Mouse (Mus musculus): ENCODE measurements around the gene Slc25a39.

Slc25a39 gene

DNA sequence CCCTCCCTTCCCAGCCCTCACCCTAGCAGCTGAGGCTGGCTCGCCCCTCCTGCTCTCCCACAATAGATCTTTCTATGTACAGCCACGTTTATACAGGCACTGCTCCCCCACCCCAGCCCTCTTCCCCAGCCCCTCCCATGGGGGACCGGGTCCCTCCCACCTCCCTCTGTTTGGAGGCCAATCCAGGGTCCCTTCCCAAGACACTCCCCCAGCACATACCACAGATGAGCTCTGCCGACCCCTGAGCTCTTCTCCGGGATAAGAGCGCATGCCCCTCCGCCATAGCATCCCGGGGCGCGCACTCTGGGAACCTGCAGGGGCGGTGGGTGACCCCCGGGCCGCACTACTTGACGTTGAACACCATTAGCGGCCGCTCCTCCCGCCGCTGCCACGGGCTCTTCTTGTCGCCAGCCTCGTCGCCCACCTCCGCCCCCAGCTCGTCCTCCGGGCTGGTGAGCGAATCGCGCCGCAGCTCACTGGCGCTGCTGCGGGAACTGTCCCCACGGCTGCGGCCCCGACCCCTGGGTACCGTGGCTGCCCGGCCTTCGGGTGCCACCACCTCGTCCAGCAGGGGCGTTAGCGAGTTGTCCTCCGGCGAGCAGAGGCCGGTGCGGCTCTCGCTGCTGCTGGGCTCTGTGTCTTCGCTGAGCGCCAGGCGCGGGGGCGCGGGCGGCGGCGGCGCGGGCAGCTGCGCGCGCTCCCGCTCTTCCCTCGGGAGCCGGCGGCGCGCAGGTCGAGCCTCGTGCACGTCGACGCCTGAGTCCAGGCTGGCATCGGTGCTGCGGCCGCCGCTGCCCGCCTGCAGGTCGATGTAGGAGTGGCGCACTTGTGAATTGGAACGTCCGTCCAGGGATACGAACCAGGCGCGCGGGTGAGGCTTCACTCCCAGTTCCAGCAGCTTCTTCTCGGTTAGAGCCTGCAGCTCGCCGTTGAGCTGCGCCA is 29.6 kb upstream of the Slc25a39 start:
- no peak for DNase-seq (ENCODE audit: low read depth in 1 of 2, low spot score in 2 of 2)

DNA sequence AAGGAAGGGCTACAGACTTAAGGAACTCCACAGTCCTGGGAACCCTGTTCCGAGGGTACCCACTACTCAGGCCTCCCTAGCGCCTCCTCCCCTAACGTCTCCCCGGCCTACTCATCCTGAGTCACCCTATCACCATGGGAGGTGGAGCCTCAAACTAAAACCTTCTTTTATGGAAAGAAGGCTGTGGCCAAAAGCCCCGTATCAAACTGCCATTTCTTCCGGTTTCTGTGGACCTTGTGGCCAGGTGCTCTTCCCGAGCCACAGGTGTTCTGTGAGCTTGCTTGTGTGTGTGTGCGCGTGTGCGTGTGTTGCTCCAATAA is 28.7 kb upstream of the Slc25a39 start:
- no peak for DNase-seq (ENCODE audit: low read depth in 1 of 2, low spot score in 2 of 2)

- DNase-seq (ENCODE audit: low read depth in 1 of 2, low spot score in 2 of 2) = no peak
Observed at GRCm38 (mm10) chr11:102435754-102436470, 28.2 kb upstream of the Slc25a39 start.

GRCm38 (mm10) chr11:102434816-102435705 is 27.3 kb upstream of the Slc25a39 start:
- no peak for DNase-seq (ENCODE audit: low read depth in 1 of 2, low spot score in 2 of 2)

DNA sequence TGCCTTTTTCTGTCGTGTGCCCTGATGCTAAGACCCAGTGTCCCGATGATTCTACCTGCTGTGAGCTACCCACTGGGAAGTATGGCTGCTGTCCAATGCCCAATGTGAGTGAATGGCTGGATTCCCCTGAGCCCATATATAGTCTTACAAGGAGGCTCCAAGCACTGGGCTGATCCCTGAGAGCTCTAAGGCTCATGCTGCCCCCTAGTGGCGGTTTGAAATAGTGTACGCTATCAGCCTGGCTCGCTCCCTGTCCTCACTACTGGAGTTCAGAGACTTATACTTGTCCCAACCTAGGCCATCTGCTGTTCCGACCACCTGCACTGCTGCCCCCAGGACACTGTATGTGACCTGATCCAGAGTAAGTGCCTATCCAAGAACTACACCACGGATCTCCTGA is 26.7 kb upstream of the Slc25a39 start:
- DNase-seq (ENCODE audit: low read depth in 1 of 2, low spot score in 2 of 2) = peak; percentile 69 to 82

GRCm38 (mm10) chr11:102433866-102434265 is 26.1 kb upstream of the Slc25a39 start:
- no peak for DNase-seq (ENCODE audit: low read depth in 1 of 2, low spot score in 2 of 2)

GRCm38 (mm10) chr11:102432896-102433295 is 25.1 kb upstream of the Slc25a39 start:
- no peak for DNase-seq (ENCODE audit: low read depth in 1 of 2, low spot score in 2 of 2)

- DNase-seq (ENCODE audit: low read depth in 1 of 2, low spot score in 2 of 2) = peak; percentile 73 to 84
Observed at GRCm38 (mm10) chr11:102432115-102432843, 24.5 kb upstream of the Slc25a39 start.

DNA sequence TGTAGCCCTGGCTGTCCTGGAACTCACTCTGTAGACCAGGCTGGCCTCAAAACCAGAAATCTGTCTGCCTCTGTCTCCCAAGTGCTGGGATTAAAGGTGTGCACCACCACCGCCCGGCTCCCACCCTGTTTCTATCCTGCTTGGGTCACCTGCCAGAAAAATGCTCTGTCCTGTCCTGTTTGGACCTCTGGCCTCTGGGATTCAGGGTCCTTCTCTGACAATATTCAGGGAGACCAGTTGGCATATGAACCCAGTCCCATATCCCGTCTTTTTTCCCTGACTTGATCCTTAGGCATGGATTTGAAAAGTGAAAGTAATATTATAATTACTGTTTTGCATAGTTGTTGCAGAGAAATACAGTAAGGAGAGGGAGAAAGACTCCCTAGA is 24.0 kb upstream of the Slc25a39 start:
- DNase-seq (ENCODE audit: low read depth in 1 of 2, low spot score in 2 of 2) = no peak

DNA sequence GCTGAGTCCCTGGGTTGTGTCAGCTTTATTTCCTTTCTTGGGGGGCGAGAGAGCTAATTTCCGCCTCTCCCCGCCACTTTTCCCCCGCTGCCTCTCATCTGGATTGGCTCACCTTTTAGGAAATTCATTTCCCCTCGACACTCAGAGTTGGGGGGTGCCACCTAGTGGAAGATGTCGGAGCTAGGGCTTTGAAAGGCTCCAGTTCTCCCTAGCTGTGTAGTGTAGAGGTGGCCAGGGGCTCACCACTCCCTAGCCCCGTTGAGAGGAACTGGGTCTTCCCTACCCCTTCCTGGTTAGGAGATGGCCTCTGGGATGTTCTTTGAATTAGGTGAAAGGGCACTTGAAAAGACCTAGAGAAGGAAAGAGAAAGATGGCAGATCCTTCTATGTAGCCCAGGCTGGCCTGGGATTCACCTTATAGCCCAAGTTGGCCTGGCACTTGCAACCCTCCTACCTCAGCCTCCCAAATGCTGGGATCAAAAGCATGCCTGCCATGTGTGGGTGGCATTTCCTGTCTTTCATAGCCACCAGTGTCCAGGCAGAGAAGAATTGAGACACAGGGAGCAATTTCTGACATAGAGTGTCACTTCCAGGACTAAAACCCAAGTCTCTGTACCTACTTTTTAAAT is 23.4 kb upstream of the Slc25a39 start:
- DNase-seq (ENCODE audit: low read depth in 1 of 2, low spot score in 2 of 2) = peak in 1 of 2 experiments; percentile 57

DNA sequence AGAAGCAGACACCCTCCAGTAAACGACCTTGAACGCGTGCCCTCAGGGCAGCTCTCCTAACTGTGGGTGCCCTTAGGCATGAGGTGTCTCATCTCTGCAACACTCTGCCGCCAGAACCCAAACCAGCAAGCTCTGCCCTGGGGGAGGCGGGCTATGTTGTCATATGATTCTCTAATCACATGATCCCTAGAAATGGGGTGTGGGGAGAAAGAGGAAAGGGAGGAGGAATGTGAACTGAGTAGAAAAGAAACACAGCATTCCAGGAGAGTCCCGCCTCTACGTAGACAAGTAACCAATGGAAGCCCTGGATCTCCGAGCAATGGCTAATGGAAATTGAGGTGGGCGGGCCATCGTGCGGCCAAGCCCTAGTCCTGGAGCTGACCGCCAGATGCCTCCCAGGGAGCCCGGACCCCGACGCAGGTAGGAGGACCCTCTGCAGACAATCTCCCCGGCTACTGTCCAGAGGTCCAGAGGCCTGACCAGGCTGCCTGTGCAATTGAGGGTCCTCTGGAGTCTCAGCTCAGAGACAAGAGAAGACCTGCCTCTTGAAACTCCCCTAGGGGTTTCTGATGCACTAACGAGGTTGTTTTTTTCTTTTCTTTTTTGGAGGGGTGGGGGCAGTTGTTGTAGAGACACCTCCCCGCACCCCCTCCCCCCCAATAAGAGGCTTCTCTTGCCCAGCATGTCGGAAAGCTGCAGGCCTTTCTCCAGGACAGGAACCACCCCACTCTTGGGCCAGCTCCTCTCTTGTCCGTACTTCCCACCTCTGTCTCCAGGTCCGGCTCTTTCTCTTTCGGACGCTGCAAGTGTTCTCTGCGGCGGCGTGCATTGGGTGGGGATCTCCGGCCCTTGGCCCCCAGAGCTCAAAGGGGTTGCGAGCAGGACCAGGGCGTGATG is 22.6 kb upstream of the Slc25a39 start, which contains the start of gene Grn:
Gene Grn, plus strand, starts transcription at position 195 of the 897 bp plus-strand sequence.
- DNase-seq (ENCODE audit: low read depth in 1 of 2, low spot score in 2 of 2) = peak; percentile 68 to 74

- no peak for DNase-seq (ENCODE audit: low read depth in 1 of 2, low spot score in 2 of 2)
Observed at GRCm38 (mm10) chr11:102429551-102429950, 21.8 kb upstream of the Slc25a39 start.

GRCm38 (mm10) chr11:102428981-102429540 is 21.3 kb upstream of the Slc25a39 start:
- no peak for DNase-seq (ENCODE audit: low read depth in 1 of 2, low spot score in 2 of 2)

DNA sequence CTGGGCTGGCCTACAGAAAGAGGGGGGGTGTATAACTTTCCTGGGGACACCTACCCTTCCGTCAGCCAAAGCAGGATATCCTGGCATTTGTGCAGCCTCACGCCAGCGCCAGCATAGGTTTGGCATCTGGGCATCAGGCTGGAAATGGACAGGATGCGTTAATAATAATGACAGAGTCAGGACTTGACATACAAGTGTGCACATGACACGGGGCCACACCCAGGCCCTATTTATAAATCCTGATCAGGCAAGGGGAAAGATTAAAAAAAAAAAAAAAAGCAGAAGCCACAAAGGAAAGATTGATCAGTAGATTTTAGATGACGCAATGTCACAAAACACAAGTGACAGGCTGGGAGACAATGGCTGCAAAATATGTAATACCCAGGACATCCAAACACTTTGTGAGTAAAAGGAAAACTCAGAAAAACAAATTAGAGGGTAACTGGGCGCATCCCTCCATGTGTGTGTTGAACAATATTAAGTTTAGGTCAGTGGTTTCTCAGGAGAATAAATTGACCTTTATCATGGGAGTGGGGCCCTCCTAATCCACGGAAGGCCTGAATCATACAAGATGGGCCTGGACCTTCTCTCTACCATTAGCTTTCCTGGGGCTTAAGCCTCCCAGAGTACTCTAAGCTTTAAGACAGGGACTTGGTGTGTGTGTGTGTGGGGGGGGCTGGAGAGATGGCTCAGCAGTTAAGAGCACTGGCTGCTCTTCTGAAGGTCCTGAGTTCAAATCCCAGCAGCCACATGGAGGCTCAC is 18.0 kb upstream of the Slc25a39 start:
- no peak for DNase-seq (ENCODE audit: low read depth in 1 of 2, low spot score in 2 of 2)

DNA sequence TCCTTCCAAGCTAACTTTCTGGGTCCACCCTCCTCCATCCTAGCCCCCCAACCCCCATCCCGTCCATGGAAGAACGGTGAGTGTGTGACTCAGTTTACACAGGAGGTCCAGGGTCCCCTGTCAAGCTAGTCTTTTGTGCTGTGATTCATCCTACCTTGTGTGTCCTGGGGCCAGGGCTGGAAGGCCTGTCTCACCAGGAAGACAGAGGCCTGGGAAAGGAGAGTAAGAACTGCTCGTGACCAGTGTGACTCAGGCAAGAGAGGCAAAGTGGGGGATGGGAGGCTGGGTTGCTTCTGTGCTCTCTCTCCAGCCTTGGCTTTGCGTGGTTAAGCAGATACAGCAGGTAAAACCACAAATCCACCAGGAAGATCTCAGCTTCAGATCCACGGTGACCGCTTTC is 16.9 kb upstream of the Slc25a39 start:
- no peak for DNase-seq (ENCODE audit: low read depth in 1 of 2, low spot score in 2 of 2)

DNA sequence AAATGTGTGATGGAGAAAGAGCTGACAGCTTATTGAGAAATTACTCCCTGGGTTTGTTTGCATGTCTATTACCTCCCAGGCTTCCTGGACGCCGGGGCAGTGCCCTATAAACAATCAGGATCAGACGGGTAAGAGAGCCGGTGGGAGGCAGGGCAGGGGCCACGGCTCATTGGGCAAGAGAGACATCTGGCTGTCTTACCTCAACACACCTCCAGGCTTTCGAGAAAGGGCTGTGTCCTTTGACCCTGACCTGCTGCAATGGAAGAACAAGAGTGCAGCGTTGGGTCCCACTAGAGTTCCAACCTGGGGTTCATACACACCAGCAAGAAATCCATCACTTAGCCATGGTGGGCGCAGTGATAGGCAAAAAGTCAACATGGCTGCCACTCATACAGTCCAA is 13.8 kb upstream of the Slc25a39 start:
- DNase-seq (ENCODE audit: low read depth in 1 of 2, low spot score in 2 of 2) = no peak

DNA sequence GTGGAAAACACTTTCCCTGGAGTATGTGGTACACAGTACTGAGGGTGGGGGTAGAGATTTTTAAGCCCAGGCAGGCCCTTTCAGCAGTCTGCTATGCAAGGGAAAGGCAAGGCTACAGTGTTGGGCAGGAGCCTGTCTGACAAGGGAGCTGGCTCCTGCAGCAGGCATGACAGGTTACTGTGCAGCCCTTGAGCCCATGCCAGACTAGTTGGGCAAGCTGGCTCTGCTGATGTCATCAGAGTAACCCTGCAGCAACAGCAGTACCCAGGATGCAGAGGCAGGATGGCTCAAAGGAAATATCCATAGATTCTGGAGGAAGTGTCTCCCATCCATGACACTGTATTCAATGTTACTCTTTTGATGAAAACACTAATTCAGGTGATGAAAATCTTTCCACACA is 11.1 kb upstream of the Slc25a39 start:
- DNase-seq (ENCODE audit: low read depth in 1 of 2, low spot score in 2 of 2) = no peak

DNA sequence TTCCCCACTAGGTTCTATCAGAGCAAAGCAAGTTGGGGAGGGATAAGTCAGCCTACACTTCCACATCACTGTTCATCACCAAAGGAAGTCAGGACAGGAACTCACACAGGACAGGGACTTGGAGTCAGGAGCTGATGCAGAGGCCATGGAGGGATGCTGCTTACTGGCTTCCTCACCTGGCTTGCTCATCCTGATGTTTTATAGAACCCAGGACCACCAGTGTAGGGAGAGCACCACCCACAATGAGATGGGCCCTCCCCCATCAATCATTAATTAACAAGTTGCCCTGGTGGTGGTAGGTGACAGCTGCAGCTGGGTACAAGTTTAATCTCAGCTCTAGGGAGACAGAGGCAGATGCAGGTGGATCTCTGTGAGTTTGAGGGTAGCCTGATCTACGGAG is 9.4 kb upstream of the Slc25a39 start:
- DNase-seq (ENCODE audit: low read depth in 1 of 2, low spot score in 2 of 2) = no peak

All from monocyte, adult 2 months (primary cell).